Mouse (Mus musculus) layer of hippocampus, postnatal 10 days (tissue): ENCODE measurements at regions not wholly inside any gene's neighbourhood (a gene's known extent, or its start where the extent isn't known, plus 50 kb on each side); places are given as distances from the start of the nearest gene placed in this dataset.

ENCODE experiments used
- DNase-seq, 2 experiments: peaks; one replicate each; pipeline ENCODE4 v3.0.0; 2021; ENCODE audit warnings: low spot score in 2 of 2

GRCm38 (mm10) chr19:21104462-21104936, 150.5 kb upstream of the Tmc1 start:
- no peak for DNase-seq

GRCm38 (mm10) chr19:21077771-21078548, 124.0 kb upstream of the Tmc1 start:
- DNase-seq, result no peak

DNA sequence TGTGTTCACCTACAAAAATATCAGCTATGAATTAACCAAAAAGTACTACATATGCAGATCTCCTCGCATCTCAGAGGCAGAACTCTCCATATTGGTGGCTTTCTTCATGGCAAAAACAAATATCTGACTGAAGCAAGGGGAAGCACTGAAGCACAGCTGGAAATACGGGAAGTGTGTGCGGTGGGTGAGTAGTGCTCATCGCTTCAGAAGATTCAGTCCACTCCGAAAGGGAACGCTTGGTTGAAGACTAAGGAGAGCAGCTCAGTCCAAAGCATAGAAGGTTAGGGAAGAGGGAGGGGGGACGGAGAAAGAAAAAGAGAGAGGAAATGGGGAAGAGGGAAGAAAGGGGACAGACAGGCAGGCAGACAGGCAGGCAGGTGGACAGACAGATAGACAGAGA, 114.4 kb upstream of the Tmc1 start:
- no peak for DNase-seq

DNA sequence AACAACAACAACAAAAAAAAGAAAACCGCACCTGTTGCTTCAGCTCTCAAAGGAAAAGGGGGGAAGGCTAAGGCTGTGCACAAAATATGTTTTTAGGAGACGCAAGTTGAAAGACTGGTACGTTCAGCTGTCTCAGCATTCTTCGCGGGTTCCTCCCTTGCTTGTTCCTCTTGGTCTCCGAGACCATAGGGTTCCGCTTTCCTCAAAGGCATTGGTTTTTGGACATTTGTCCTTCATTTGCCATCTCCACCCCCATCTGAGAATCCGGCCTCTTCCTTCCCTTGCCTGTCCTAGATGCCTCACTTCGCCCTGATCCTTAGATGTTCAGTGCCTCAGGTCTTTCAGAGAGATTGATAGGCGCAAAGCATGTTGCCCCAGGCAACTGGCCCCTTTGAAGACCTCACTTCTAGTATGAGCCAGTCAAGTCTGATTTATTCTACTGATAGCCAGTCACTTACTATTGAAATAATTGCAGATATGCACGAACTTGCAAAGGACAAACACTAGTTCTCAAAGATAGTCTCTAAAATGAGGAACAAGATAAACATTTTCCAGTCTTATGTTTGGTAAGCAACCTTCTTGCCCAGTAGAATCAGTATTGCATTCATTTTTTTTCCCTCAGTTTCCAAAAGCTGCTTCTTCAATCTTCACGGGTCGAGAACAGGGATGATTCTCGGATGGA, 112.6 kb upstream of the Tmc1 start:
- DNase-seq, result no peak

GRCm38 (mm10) chr19:21064902-21065301, 110.9 kb upstream of the Tmc1 start:
- no peak for DNase-seq

- peak; percentile 39 to 46 for DNase-seq
Observed at GRCm38 (mm10) chr19:21053597-21054544, 99.9 kb upstream of the Tmc1 start.

DNA sequence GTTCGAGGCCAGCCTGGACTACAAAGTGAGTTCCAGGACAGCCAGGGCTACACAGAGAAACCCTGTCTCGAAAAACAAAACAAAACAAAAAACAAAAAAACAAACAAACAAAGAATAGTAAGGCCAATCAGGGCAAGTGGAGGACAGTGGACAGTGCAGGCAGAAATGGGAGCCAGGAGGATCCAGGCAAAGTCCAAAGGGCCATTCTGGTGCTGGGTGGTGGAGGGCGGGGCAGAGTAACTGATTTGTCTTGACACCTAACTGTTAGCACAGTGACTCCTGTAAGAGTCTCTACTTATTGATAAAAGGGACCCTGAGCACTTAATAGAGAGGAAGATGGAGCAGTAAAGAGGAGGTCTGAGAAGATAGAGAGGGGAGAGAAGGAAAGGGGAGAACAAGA, 98.8 kb upstream of the Tmc1 start:
- no peak for DNase-seq

- no peak for DNase-seq
Observed at GRCm38 (mm10) chr19:21051872-21052271, 97.9 kb upstream of the Tmc1 start.

- DNase-seq, result no peak
Observed at GRCm38 (mm10) chr19:21050994-21051721, 97.2 kb upstream of the Tmc1 start.

GRCm38 (mm10) chr19:21049301-21049700, 95.3 kb upstream of the Tmc1 start:
- DNase-seq, result no peak

- DNase-seq, result no peak
Observed at GRCm38 (mm10) chr19:21045565-21045964, 91.6 kb upstream of the Tmc1 start.

GRCm38 (mm10) chr19:21043958-21044357, 90.0 kb upstream of the Tmc1 start:
- DNase-seq, result no peak

DNA sequence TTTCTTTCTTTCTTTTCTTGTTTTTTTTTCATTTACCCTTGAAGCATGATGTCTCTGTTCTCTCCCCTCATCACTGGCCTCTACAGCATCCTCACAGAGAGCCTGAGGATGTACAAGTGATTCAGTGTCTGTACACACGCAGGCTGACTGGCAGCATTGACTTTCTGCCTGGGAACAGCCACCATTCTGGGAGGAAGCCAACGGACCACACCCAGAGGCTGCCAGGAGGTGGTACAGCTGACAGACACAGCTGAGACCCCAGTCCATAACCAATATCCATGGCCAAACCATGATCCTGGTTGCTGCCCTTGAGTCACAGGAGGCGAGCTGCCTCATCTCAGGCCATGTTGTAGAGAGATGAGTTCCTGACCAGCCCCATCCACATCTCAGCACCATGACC, 88.5 kb upstream of the Tmc1 start:
- DNase-seq, result no peak

DNA sequence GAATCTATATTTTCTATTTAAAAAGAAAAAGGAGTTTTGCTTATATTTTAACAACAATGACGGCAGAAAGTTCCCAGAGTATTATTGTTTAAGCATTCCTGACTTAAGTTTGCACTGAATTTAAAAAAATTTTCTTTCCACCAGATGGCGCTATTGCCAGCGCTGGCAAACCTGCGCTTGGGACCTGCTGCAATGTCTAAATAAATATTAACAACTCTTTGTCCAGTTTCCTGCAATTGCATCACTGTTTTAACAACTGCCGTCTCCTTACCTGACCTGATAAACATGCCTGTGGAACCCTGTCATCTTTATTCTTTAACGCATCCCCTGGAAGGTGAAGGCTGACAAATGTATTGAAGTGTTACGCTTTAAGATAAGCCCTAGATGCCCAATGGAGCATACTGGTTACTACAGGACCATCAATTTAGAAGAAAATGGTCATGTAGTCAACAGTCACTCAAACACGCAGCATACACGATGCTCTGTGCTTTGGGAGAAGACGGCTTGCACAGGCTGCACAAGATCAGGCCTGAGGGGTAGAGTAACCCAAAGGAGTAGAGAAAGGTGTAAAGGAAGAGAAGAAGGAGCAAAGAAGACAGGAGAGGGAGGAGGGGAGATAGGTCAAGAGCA, 83.6 kb upstream of the Tmc1 start:
- DNase-seq, result peak; percentile 48 to 58

- peak in 1 of 2 experiments; percentile 22 for DNase-seq
Observed at GRCm38 (mm10) chr19:21036507-21037425, 82.8 kb upstream of the Tmc1 start.

- DNase-seq, result no peak
Observed at GRCm38 (mm10) chr19:21035505-21035904, 81.5 kb upstream of the Tmc1 start.

GRCm38 (mm10) chr19:21033991-21034390, 80.0 kb upstream of the Tmc1 start:
- DNase-seq, result no peak

- DNase-seq, result no peak
Observed at GRCm38 (mm10) chr19:21032558-21032957, 78.6 kb upstream of the Tmc1 start.

- DNase-seq, result no peak
Observed at GRCm38 (mm10) chr19:21031768-21032308, 77.8 kb upstream of the Tmc1 start.
